Mouse (Mus musculus): ENCODE data around the gene Mtus2. TPM values are rescaled to one million over a fixed set of nuclear protein-coding genes. Genes with fewer than 3 reads are reported as not detected.
A peak's percentile ranks its signal among the peaks of the same experiment; 100 is the strongest.

Gene Mtus2
- total RNA-seq, 2 experiments from 2014 or later = 2.5 to 2.7 TPM

- DNase-seq (ENCODE audit: low spot score in 2 of 2) = no peak
These were observed 70.9 kb downstream of the Mtus2 start for GRCm38 (mm10) chr5:148027985-148028384.

DNA sequence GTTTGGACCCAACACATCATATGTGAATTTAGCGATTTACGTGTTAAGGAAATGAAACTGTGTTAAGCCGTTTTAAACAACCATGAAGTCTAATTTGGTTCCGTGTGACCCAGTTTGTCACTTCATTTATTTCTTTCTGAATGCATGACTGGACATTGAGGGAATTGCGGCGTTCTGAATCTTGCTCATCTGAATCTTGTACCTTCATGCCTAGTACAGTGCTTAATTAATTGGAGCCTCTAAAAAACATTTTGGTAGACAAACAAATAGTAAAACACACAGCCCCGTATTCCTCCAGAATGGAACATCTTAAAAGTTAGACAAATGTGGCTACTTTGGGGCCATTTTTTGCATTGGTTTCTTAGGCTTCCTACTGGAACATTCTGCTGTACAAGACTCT is 84.5 kb downstream of the Mtus2 start:
- no peak for DNase-seq (ENCODE audit: low spot score in 2 of 2)

GRCm38 (mm10) chr5:148048200-148048599 is 91.1 kb downstream of the Mtus2 start:
- no peak for DNase-seq (ENCODE audit: low spot score in 2 of 2)

DNA sequence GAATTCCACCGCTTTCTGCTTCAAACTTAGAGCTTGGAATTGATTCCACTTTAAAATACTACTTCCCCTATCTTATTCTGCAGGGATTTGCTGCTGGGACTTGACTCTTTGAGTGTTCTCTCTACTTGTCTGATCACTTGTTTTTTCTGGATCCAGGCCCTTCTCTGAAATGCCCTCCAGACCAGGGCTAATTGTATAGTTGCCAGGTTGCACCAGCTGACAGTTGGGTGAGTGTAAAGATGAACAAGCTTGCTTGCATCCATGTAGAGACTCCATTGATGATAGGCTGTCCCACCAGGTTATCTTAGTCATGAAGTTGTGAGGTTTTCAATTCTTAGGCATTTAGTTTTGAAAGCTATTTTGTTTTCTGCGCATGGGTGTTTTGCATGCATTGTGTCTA is 92.2 kb downstream of the Mtus2 start:
- DNase-seq (ENCODE audit: low spot score in 2 of 2) = no peak

DNA sequence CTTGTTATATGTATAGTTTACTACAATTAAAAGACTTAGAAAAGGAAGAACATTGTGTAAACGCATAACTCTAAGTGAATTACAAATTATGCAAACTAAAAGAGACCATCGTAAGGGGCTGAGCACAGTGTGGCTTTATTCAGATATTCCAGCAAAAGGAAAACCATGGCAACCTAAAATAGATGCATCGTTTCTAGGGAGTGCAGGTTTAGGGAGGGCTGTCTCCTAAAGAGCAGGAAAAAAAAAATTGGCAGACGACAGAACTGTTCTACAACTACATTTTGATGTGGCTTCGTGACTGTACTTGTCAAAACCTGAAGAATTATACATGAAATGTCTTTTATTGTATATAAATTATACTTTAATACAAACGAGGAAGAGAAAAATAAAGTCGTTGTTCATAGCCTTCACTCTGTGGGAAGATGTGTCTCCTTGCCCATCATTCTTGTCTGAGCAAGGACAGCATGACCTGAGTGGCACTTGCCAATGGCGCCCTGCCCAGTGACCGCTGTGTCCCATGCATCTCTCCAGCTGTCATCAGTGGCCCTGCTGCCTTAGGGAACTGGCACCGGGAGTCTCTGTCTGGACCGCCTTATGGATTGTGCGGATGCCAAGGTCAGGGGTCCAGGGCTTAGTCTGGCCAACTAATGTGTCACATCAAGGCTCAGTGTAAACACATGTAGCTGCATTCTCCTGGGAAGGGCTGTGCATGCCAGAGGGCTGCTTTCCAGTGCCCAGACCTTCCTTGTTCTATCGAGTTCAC is 95.9 kb downstream of the Mtus2 start:
- DNase-seq (ENCODE audit: low spot score in 2 of 2) = peak in 1 of 2 experiments; percentile 51

- no peak for DNase-seq (ENCODE audit: low spot score in 2 of 2)
These were observed 96.5 kb downstream of the Mtus2 start for GRCm38 (mm10) chr5:148053609-148053990.

DNA sequence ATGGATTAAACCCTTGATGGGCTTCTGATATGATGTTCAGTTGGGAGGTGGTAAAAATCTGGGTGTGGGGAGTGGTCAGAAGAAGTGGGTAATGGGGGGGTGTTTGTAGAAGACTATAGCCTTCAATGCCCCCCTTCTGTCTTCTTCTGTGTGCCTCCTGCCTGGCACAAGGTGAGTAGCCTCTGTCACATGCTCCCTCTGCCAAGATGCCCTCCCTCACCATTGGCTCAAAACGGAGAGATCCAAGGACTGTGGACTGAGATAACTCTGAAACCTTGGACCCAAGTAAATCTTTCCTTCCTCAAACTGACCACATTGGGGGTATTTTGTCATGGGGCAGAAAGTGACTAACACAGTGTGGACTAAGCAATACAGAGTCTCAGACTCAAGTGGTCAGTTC is 99.7 kb downstream of the Mtus2 start:
- no peak for DNase-seq (ENCODE audit: low spot score in 2 of 2)

- DNase-seq (ENCODE audit: low spot score in 2 of 2) = no peak
These were observed 100.3 kb downstream of the Mtus2 start for GRCm38 (mm10) chr5:148057433-148057832.

DNA sequence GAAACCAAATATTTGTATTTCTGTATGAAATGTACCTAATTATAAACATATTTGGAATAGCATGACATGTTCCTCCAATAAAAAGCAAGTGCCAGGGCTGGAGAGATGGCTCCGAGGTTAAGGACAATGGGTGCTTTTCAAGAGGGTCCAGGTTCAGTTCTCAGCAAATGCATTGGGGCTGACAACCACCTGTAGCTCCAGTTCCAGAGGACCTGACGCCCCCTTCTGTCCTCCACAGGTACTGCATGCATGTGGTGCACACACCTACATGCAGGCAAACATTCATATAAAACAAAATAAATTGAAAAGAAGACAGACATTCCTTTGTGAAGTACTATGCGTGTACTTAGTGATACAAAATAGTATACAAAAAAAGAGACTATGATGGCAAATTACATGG is 102.2 kb downstream of the Mtus2 start:
- DNase-seq (ENCODE audit: low spot score in 2 of 2) = no peak

- no peak for DNase-seq (ENCODE audit: low spot score in 2 of 2)
These were observed 104.7 kb downstream of the Mtus2 start for GRCm38 (mm10) chr5:148061869-148062268.

DNA sequence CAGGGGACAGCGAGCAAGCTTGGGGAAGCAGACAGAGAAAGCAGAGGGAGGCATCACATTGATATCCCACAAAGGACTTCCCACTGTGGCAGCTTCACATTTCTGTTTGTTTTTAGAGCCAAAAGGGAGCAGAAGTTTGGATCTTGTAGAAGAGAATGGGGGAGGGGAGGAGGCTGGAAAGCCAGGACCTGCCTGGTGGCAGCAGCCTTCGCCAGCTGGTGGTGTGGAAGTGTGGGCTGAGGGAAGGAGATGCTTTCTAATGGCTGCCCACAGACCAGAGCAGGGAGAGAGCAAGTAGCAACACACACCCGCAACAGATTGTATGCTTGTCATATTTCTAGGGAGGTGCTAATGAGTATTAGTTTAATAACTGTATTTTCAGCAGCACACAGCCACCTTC is 106.6 kb downstream of the Mtus2 start:
- DNase-seq (ENCODE audit: low spot score in 2 of 2) = no peak

DNA sequence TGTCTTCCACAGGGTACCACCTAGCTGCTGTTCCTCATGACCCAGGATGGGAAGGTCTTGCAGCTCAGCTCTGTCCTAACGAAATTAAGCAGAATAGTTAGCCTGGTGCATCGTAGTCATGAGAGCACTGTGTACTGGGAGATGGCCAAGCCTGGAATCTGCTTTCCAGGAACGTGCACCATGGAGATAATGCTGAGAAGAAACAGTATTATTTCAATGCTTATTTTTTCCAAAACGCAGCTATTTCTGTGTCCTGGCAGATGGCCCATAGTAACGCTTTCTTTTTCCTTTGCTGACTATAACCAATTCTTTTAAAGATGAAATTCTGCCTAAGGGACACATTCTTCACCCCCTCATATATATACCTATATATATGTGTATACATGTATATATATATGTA is 108.1 kb downstream of the Mtus2 start:
- DNase-seq (ENCODE audit: low spot score in 2 of 2) = no peak

GRCm38 (mm10) chr5:148069909-148070308 is 112.8 kb downstream of the Mtus2 start:
- peak in 1 of 2 experiments; percentile 12 for DNase-seq (ENCODE audit: low spot score in 2 of 2)

DNA sequence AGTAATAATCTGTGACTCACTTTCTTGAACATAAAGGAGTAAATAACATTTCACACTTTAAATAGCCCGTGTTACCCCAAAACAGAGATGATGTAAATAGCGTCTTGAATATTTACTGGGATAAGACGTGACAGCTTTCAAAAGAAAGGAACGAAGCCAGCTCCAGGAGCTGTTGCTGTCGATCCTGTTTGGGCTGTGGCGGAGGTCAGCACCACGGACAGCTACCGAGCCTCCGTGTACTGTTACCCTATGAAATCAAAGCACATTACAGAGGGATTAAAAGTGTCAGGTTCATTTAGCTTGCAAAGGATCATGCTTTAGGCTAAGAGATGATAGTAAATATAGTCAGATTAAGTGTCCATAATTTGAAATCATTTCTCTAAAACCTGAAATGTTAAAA is 114.7 kb downstream of the Mtus2 start:
- peak; percentile 29 to 37 for DNase-seq (ENCODE audit: low spot score in 2 of 2)

DNA sequence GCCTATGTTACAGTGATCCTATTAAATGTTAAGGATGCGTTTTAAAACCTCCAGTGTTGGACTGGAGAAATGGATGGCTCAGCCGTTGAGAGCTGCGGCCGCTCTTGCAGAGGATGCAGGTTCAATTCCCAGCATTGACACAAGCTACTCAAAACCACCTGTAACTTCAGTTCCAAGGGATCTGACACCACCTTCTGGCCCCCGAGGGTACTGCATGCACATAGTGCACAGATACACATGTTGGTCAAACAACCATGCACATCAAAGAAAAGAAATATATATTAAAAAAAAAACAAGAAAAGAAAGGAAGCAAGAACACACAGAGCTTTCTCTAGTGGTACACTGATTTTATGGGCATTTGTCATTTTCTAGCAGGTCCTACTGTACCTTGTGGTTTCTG is 116.3 kb downstream of the Mtus2 start:
- no peak for DNase-seq (ENCODE audit: low spot score in 2 of 2)

DNA sequence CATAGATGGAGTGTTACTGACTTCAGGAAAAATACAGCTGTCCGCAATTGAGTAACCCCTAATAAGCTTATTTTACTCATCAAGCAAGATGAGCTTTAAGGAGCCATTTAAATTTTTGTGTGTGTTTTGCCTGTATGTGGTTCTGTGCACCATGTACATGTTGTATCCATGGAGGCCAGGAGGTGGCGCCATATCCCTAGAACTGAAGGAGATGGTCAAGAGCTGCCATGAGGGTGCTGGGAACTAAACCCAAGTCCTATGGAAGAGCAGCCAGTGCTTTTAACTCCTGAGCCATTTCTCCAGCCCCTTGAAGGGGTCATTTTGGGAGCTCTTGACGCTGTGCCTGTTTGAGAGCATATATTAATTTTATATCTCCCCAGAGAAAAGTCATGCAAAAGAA is 122.6 kb downstream of the Mtus2 start:
- no peak for DNase-seq (ENCODE audit: low spot score in 2 of 2)

DNA sequence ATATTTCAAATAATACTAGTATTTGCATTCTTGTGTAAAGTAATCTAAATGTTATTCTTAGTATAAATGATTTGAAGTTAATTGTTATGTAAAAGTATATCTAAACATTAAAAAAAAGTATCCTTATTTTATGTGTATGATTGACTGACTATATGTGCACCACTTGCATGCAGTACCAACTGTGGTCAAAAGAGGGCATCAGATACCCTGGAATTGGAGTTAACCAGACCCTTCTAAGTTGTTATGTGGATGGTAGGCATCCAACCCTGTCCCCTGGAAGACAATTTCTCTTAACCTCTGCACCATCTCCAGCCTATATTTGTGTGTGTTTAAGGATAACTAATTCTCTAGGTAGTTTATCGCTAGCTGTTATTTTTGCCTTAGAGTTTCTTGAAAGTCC is 126.4 kb downstream of the Mtus2 start:
- no peak for DNase-seq (ENCODE audit: low spot score in 2 of 2)

DNA sequence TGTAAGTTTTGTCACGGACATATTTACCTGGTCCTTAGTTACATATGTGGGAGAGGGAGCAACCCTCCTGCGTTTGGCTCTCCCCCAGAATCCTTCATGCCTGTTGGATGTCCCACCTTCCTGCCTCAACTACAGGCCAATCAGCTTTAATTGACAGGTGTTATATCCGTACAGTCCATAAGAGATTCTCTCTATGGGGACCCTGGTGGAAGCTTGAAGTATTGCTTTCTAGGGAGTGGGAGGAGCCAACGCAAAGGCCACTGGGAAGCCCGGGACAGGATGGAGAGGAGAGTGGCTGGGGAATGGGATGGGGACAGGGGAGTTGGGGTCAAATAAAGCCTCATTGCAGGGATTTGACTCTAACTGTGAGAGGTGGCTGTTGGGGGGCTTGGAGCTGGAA is 127.6 kb downstream of the Mtus2 start:
- no peak for DNase-seq (ENCODE audit: low spot score in 2 of 2)

- DNase-seq (ENCODE audit: low spot score in 2 of 2) = no peak
These were observed 130.7 kb downstream of the Mtus2 start for GRCm38 (mm10) chr5:148087796-148088195.

DNA sequence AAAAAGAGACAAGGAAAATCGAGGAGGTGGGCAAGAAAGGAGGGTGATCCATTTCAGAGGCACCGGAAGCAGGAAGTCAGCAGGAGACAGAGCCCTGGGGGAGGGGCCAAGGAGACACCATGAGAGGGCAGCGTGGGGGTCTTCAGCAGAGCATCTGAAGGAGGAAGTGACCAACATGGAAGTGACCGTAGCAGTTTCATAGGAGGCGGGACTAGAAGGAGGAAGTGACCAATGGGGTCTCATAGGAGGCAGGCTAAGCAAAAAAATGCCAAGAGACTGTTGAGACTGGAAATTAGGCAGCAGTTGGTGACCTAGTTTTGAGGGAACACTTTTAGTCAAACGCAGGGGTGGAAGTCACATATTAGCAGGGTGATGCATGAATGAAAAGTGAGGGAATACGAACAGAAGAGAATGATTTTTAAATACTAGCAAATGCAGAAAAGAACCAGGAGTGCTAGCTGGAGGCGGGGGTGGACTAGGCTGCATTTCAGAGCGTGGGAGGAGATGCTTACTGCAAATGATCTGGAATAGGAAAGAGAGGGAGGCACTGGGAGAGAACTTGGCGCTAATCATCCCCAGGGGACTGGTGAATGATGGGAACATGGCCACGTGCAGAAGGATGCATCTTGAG is 133.2 kb downstream of the Mtus2 start:
- DNase-seq (ENCODE audit: low spot score in 2 of 2) = no peak

DNA sequence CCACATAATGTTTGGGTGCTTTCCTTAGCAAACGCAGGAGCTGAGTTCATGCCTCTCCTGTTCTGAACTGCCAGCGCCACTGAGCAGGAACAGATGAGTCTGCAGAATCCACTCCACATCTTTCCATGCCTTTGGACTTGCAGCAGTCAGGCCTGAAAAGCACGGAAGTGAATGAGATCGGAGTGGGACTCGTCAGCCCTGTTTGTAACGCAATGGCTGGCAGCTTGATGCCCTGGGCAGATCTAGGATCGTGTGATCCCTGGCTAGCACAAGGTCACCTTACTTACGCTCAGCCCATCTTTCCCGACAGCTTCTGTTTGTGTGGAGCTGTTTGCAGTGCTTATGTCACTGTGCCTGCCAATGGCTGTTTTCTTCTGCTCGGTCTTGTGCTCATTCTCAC is 137.5 kb downstream of the Mtus2 start:
- no peak for DNase-seq (ENCODE audit: low spot score in 2 of 2)

GRCm38 (mm10) chr5:148099356-148099755 is 142.2 kb downstream of the Mtus2 start:
- no peak for DNase-seq (ENCODE audit: low spot score in 2 of 2)

DNA sequence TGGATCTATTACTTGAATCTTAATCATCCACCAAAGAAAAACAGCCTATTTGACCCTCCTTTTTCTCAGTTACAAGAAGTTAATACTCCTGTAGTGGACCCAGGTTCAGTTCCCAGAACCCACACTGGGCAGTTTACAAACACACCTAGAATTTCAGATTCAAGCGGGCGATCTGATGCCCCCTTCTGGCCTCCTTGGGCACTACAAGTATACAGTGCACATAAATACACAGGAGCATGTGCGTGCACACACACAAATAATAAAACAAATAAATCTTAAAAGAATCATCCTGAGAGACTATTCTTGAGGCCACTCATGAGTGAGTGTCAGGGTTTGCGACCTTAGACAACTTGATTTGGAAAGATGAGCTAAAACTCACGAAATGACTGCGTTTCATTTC is 150.2 kb downstream of the Mtus2 start:
- no peak for DNase-seq (ENCODE audit: low spot score in 2 of 2)

Measured in adrenal gland, adult 18-20 months (tissue).